Mouse (Mus musculus): ENCODE data around the gene B3galt6. TPM values are rescaled to one million over a fixed set of nuclear protein-coding genes. Genes with fewer than 3 reads are reported as not detected.

B3galt6 gene
- polyA plus RNA-seq, 1 experiment from 2014 or later: 12.0 TPM

GRCm38 (mm10) chr4:155970286-155970685 lies 22.2 kb downstream of the B3galt6 start:
- 70% methylated on average over 5 of the region's 5 CpGs for WGBS
- Histone ChIP-seq H3K9me3 (ENCODE audit: control insufficient read depth, low read length) (no peaks in the 10 kb centered on the region), H3K4me1 (ENCODE audit: control insufficient read depth, insufficient read depth, low read length) (peaks cover 8% of the 10 kb centered on the region; the same call in 1 of the 2 replicates), H3K4me2 (ENCODE audit: low read depth, low read length) (no peak overlapping the region), H3K4me3 (ENCODE audit: low read length) (no peak overlapping the region), H3K9ac (ENCODE audit: low read depth, low read length) (no peak overlapping the region), H3K36me3 (ENCODE audit: control insufficient read depth, insufficient read depth, low read length) (peaks cover 2% of the 10 kb centered on the region; the same call in 1 of the 2 replicates), H3K27me3 (replicated peaks; ENCODE audit: control insufficient read depth, insufficient read depth, low read length) (no peaks in the 10 kb centered on the region), H3K27ac (ENCODE audit: low read length) (no peak overlapping the region)
- peak; percentile 11; the same call in 1 of the 2 replicates for ATAC-seq

GRCm38 (mm10) chr4:155969043-155969653 lies 23.3 kb downstream of the B3galt6 start:
- Histone ChIP-seq H3K4me3 (ENCODE audit: low read length) (no peak overlapping the region), H3K4me1 (ENCODE audit: control insufficient read depth, insufficient read depth, low read length) (peaks cover 8% of the 10 kb centered on the region; the same call in 1 of the 2 replicates), H3K9me3 (ENCODE audit: control insufficient read depth, low read length) (no peaks in the 10 kb centered on the region), H3K27me3 (replicated peaks; ENCODE audit: control insufficient read depth, insufficient read depth, low read length) (no peaks in the 10 kb centered on the region), H3K27ac (ENCODE audit: low read length) (no peak overlapping the region), H3K36me3 (ENCODE audit: control insufficient read depth, insufficient read depth, low read length) (peaks cover 5% of the 10 kb centered on the region; the same call in 1 of the 2 replicates), H3K4me2 (ENCODE audit: low read depth, low read length) (no peak overlapping the region), H3K9ac (ENCODE audit: low read depth, low read length) (no peak overlapping the region)
- 63% methylated on average over 13 of the region's 13 CpGs for WGBS
- ATAC-seq: peak; percentile 82

GRCm38 (mm10) chr4:155964396-155964795 lies 28.1 kb downstream of the B3galt6 start:
- WGBS: 92% methylated on average over 11 of the region's 11 CpGs
- no peaks in the 10 kb centered on the region for H3K9me3 ChIP-seq (ENCODE audit: control insufficient read depth, low read length)
- no peak overlapping the region for H3K4me3 ChIP-seq (ENCODE audit: low read length)
- ATAC-seq: no peak
- peaks cover 19% of the 10 kb centered on the region for H3K4me1 ChIP-seq (ENCODE audit: control insufficient read depth, insufficient read depth, low read length)
- H3K9ac ChIP-seq (ENCODE audit: low read depth, low read length): no peak overlapping the region
- peaks cover 5% of the 10 kb centered on the region; the same call in 1 of the 2 replicates for H3K36me3 ChIP-seq (ENCODE audit: control insufficient read depth, insufficient read depth, low read length)
- H3K27me3 ChIP-seq (replicated peaks; ENCODE audit: control insufficient read depth, insufficient read depth, low read length): no peaks in the 10 kb centered on the region
- no peak overlapping the region for H3K27ac ChIP-seq (ENCODE audit: low read length)
- no peak overlapping the region for H3K4me2 ChIP-seq (ENCODE audit: low read depth, low read length)

DNA sequence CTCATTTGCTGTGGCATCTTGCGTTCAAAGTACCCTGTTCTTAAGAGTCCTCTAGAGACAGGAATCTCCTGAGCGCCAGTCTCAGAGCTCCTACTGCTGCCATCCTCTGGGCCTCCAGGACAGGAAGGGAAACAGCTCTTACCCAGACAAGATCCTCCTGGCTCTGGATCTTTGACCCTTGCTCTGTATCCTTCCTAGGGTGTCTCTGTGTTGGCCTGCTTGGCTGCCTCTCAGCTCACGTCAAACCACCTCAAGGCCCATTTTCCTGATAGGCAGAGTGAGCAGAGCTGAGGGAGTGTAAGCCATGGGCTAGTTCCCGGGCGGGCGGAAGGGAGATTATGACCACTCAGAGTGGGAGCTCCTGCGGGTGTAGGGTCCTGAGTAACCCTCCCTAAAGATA lies 29.3 kb downstream of the B3galt6 start:
- no peaks in the 10 kb centered on the region for H3K9me3 ChIP-seq (ENCODE audit: control insufficient read depth, low read length)
- peaks cover 12% of the 10 kb centered on the region for H3K4me1 ChIP-seq (ENCODE audit: control insufficient read depth, insufficient read depth, low read length)
- H3K4me3 ChIP-seq (ENCODE audit: low read length): peak overlapping the region; percentile 64
- 0 out of 2 replicates have a peak overlapping the region, but pooled peaks have one; percentile 75 for H3K27ac ChIP-seq (ENCODE audit: low read length)
- H3K27me3 ChIP-seq (replicated peaks; ENCODE audit: control insufficient read depth, insufficient read depth, low read length): no peaks in the 10 kb centered on the region
- ATAC-seq: peak; percentile 8
- H3K9ac ChIP-seq (ENCODE audit: low read depth, low read length): peak overlapping the region; percentile 79
- peak overlapping the region; percentile 84 for H3K4me2 ChIP-seq (ENCODE audit: low read depth, low read length)
- peaks cover 11% of the 10 kb centered on the region for H3K36me3 ChIP-seq (ENCODE audit: control insufficient read depth, insufficient read depth, low read length)
- 57% methylated on average over 7 of the region's 7 CpGs for WGBS

DNA sequence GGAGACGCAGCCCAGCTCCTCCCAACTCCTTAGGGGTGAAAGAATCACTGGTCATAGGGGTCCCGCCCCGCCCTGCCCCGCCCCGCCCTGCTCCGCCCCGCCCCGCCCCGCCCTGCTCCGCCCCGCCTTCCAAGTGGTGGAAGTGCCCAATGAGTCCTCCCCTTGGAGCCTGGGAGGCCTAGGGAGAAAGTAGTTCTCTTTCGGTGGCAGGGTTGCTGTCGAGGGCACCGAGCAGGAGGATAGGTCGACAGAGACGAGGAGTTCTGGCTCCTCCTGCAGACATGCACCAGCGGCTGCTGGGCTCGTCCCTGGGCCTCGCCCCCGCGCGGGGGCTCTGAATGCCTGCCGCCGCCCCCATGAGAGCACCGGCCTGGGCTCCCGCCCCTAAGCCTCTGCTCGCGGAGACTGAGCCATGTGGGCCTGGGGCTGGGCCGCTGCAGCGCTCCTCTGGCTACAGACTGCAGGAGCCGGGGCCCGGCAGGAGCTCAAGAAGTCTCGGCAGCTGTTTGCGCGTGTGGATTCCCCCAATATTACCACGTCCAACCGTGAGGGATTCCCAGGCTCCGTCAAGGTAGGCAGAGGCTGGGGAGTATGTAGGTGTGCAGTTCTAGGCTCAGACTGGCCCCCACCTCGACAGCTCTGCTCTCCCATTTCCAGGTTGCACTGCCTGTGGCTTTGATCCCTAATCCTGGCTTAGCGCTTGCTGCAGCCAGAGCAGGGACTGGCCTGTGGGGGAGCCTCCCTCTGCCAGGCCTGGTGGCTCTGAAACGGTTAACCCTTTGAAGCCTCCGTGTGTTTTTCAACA lies 30.1 kb downstream of the B3galt6 start, which contains the start of gene C1qtnf12:
Gene C1qtnf12, plus strand, starts transcription at position 152 of the 805 bp plus-strand sequence.
- H3K27me3 ChIP-seq (replicated peaks; ENCODE audit: control insufficient read depth, insufficient read depth, low read length): no peaks in the 10 kb centered on the region
- H3K4me2 ChIP-seq (ENCODE audit: low read depth, low read length): peak within 1 kb of the TSS; percentile 84
- no peaks in the 10 kb centered on the region for H3K9me3 ChIP-seq (ENCODE audit: control insufficient read depth, low read length)
- H3K4me1 ChIP-seq (ENCODE audit: control insufficient read depth, insufficient read depth, low read length): peaks cover 12% of the 10 kb centered on the region
- H3K36me3 ChIP-seq (ENCODE audit: control insufficient read depth, insufficient read depth, low read length): peaks cover 11% of the 10 kb centered on the region
- WGBS: under 1% methylated on average over 42 of the region's 42 CpGs
- peak within 1 kb of the TSS; percentile 75 for H3K27ac ChIP-seq (ENCODE audit: low read length)
- peak within 1 kb of the TSS; percentile 79 for H3K9ac ChIP-seq (ENCODE audit: low read depth, low read length)
- peak within 1 kb of the TSS; percentile 64 for H3K4me3 ChIP-seq (ENCODE audit: low read length)
- ATAC-seq: peak; percentile 90

DNA sequence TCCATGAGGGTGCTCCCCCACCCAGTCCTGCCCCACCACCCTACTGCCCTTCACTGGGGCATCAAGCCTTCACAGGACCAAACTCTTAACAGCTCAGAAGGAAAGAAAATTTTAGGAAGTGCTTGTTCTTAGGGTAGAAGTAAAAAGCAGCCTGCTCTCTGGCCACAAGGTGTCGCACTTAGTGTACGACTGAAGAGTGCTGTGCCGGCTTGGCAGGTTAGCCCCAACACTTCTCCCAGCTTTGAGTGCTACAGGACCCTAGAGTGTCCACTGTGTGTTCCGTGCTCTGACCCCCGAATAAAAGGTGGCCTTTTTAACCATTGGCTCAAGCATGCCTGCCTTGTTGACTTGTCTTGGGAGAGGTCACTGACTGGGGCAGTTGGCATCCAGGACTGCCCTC lies 33.2 kb downstream of the B3galt6 start:
- no peak overlapping the region for H3K4me3 ChIP-seq (ENCODE audit: low read length)
- no peaks in the 10 kb centered on the region for H3K27me3 ChIP-seq (replicated peaks; ENCODE audit: control insufficient read depth, insufficient read depth, low read length)
- no peak overlapping the region for H3K27ac ChIP-seq (ENCODE audit: low read length)
- WGBS: 10% methylated on average over 5 of the region's 5 CpGs
- H3K36me3 ChIP-seq (ENCODE audit: control insufficient read depth, insufficient read depth, low read length): peaks cover 11% of the 10 kb centered on the region
- H3K9ac ChIP-seq (ENCODE audit: low read depth, low read length): no peak overlapping the region
- H3K9me3 ChIP-seq (ENCODE audit: control insufficient read depth, low read length): no peaks in the 10 kb centered on the region
- ATAC-seq: no peak
- no peak overlapping the region for H3K4me2 ChIP-seq (ENCODE audit: low read depth, low read length)
- peaks cover 12% of the 10 kb centered on the region for H3K4me1 ChIP-seq (ENCODE audit: control insufficient read depth, insufficient read depth, low read length)

- Histone ChIP-seq H3K9me3 (ENCODE audit: control insufficient read depth, low read length) (no peaks in the 10 kb centered on the region), H3K4me3 (ENCODE audit: low read length) (no peak overlapping the region), H3K27ac (ENCODE audit: low read length) (no peak overlapping the region), H3K36me3 (ENCODE audit: control insufficient read depth, insufficient read depth, low read length) (peaks cover 24% of the 10 kb centered on the region), H3K4me1 (ENCODE audit: control insufficient read depth, insufficient read depth, low read length) (no peaks in the 10 kb centered on the region), H3K4me2 (ENCODE audit: low read depth, low read length) (no peak overlapping the region), H3K9ac (ENCODE audit: low read depth, low read length) (no peak overlapping the region), H3K27me3 (replicated peaks; ENCODE audit: control insufficient read depth, insufficient read depth, low read length) (no peaks in the 10 kb centered on the region)
- 87% methylated on average over 6 of the region's 6 CpGs for WGBS
- no peak for ATAC-seq
These were observed 37.0 kb downstream of the B3galt6 start for GRCm38 (mm10) chr4:155955491-155955890.

DNA sequence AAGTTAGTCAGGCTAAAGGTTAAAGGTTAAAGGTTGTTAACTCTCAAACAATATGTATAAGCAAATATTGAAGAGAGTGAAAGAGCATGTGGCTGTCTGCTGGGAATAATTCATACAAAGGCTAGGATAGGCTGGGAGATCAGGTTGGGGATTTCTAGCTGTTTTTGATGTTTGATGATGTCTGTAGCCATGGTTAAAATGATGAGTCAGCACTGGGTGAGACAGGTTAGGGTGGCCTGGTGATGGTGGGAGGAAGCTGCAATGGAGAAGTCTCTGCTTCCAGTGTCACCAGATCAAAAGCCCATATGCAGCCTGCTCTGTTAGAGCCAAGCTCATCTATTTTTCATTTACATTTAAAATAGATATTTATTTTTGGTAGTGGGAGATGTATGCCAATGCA lies 45.4 kb downstream of the B3galt6 start:
- Histone ChIP-seq H3K9ac (ENCODE audit: low read depth, low read length) (no peak overlapping the region), H3K4me3 (ENCODE audit: low read length) (no peak overlapping the region), H3K4me2 (ENCODE audit: low read depth, low read length) (no peak overlapping the region), H3K9me3 (ENCODE audit: control insufficient read depth, low read length) (no peaks in the 10 kb centered on the region), H3K27ac (ENCODE audit: low read length) (no peak overlapping the region), H3K27me3 (replicated peaks; ENCODE audit: control insufficient read depth, insufficient read depth, low read length) (no peaks in the 10 kb centered on the region), H3K36me3 (ENCODE audit: control insufficient read depth, insufficient read depth, low read length) (peaks cover 12% of the 10 kb centered on the region), H3K4me1 (ENCODE audit: control insufficient read depth, insufficient read depth, low read length) (peaks cover 19% of the 10 kb centered on the region)
- no peak for ATAC-seq

DNA sequence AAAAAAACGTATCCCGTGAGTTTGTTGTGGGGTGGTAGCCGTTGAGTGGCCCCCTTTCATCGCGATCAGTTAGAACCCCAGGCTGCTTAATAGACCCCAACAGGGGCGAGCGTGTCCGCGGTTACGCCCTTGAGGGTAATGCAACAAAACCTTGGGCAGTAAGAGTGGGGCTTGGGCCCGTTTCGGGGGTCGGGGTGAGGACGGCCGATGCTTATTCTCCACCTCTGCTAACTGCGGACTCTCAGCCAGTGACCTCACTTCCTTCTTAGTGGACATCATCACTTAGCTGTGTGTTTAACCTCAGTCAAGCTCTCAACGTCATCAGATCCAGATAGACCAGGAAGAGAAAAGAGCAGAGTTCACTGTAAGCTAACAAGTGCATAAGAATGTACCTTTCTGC lies 48.2 kb downstream of the B3galt6 start:
- under 1% methylated on average over 17 of the region's 17 CpGs for WGBS
- peak; percentile 26; the same call in 1 of the 2 replicates for ATAC-seq
- Histone ChIP-seq H3K36me3 (ENCODE audit: control insufficient read depth, insufficient read depth, low read length) (peaks cover under 1% of the 10 kb centered on the region; the same call in 1 of the 2 replicates), H3K27me3 (replicated peaks; ENCODE audit: control insufficient read depth, insufficient read depth, low read length) (no peaks in the 10 kb centered on the region), H3K4me1 (ENCODE audit: control insufficient read depth, insufficient read depth, low read length) (peaks cover 19% of the 10 kb centered on the region), H3K4me2 (ENCODE audit: low read depth, low read length) (peak overlapping the region; percentile 86), H3K4me3 (ENCODE audit: low read length) (peak overlapping the region; percentile 93), H3K27ac (ENCODE audit: low read length) (peak overlapping the region; percentile 77), H3K9ac (ENCODE audit: low read depth, low read length) (peak overlapping the region; percentile 96), H3K9me3 (ENCODE audit: control insufficient read depth, low read length) (no peaks in the 10 kb centered on the region)
